Mouse (Mus musculus) embryonic facial prominence, embryonic 13.5 days (tissue): ENCODE results near the gene Tcta. TPM values are rescaled to one million over a fixed set of nuclear protein-coding genes. Genes with fewer than 3 reads are reported as not detected.
"Not testable (repeated sequence)": the region's sequence is repeated elsewhere in the genome, so short reads cannot be mapped to it uniquely, and the experiment has no call there.

Experiments used
- ATAC-seq: fragments of 200-750 bp; cut with Nextera tagmentation; 2 replicates; pipeline ENCODE4 v1.8.0; 2017; ENCODE audit warnings: low read depth; ENCODE audit not compliant: insufficient number of reproducible peaks, insufficient read depth, low FRiP score, low TSS enrichment
- H3K27ac ChIP-seq: fragments of 300-500 bp; sonication (generic); 2 replicates; pipeline ENCODE4 v1.5.1; 2015; ENCODE audit warnings: moderate library complexity, mild to moderate bottlenecking, inconsistent platforms
- H3K27me3 ChIP-seq: fragments of 300-500 bp; sonication (generic); 2 replicates; pipeline ENCODE4 v1.6.1; 2015; ENCODE audit warnings: mild to moderate bottlenecking, inconsistent platforms
- H3K36me3 ChIP-seq: fragments of 300-500 bp; sonication (generic); 2 replicates; pipeline ENCODE4 v1.6.1; 2015; ENCODE audit warnings: mild to moderate bottlenecking, inconsistent platforms
- H3K4me1 ChIP-seq: fragments of 300-500 bp; sonication (generic); 2 replicates; pipeline ENCODE4 v1.6.1; 2015; ENCODE audit warnings: inconsistent platforms
- H3K4me2 ChIP-seq: fragments of 300-500 bp; sonication (generic); 2 replicates; pipeline ENCODE4 v1.6.1; 2015; ENCODE audit warnings: moderate library complexity, mild to moderate bottlenecking, inconsistent platforms
- H3K4me3 ChIP-seq: fragments of 300-500 bp; sonication (generic); 2 replicates; pipeline ENCODE4 v1.5.1; 2015; ENCODE audit warnings: mild to moderate bottlenecking, inconsistent platforms
- H3K9ac ChIP-seq: fragments of 300-500 bp; sonication (generic); 2 replicates; pipeline ENCODE4 v1.6.1; 2015; ENCODE audit warnings: mild to moderate bottlenecking, inconsistent platforms
- H3K9me3 ChIP-seq: fragments of 300-500 bp; sonication (generic); 2 replicates; pipeline ENCODE4 v1.6.1; 2016; ENCODE audit warnings: inconsistent platforms
- WGBS: fragments of 180-500 bp; shearing (Covaris S2); methylation state at CpG from one replicate; pipeline ENCODE4 v1.1.7; 2015; ENCODE audit warnings: mixed read lengths; 5-methylcytosine and 5-hydroxymethylcytosine counted together
- polyA plus RNA-seq: library from polyadenylated mRNA; unstranded; fragments of >200 nt; fragmentation: Nextera tagmentation; extraction: Ambion mirVana; gene quantifications from 2 replicates; pipeline ENCODE4 v1.2.1, GENCODE M21; 2015

Tcta gene
- polyA plus RNA-seq, 1 experiment from 2014 or later, result 31.5 TPM

- H3K36me3 ChIP-seq, result peaks cover 16% of the 10 kb centered on the region
- H3K4me3 ChIP-seq, result peak overlapping the region; percentile 79
- peaks cover 26% of the 10 kb centered on the region for H3K4me1 ChIP-seq
- peak overlapping the region; percentile 98 for H3K27ac ChIP-seq
- H3K27me3 ChIP-seq, result no peaks in the 10 kb centered on the region
- H3K9ac ChIP-seq, result peak overlapping the region; percentile 94
- WGBS, result 64% methylated on average over 10 of the region's 10 CpGs
- H3K4me2 ChIP-seq, result peak overlapping the region; percentile 86
- H3K9me3 ChIP-seq, result no peaks in the 10 kb centered on the region
- no peak for ATAC-seq
These were observed 34.5 kb upstream of the Tcta start for GRCm38 (mm10) chr9:108340258-108341138.

- Histone ChIP-seq H3K4me1 (peaks cover 26% of the 10 kb centered on the region), H3K27ac (peak overlapping the region; percentile 98), H3K9me3 (no peaks in the 10 kb centered on the region), H3K9ac (peak overlapping the region; percentile 94), H3K27me3 (no peaks in the 10 kb centered on the region), H3K4me3 (peak overlapping the region; percentile 79), H3K36me3 (peaks cover 23% of the 10 kb centered on the region), H3K4me2 (peak overlapping the region; percentile 86)
- no peak for ATAC-seq
- 9% methylated on average over 20 of the region's 20 CpGs for WGBS
These were observed 33.9 kb upstream of the Tcta start for GRCm38 (mm10) chr9:108339886-108340257.

GRCm38 (mm10) chr9:108338886-108339781 is 33.2 kb upstream of the Tcta start, which contains the start of gene Gpx1:
Gene Gpx1, plus strand, starts transcription at chr9:108338903.
- H3K4me2 ChIP-seq, result peak within 1 kb of the TSS; percentile 86
- H3K27me3 ChIP-seq, result no peaks in the 10 kb centered on the region
- peaks cover 26% of the 10 kb centered on the region for H3K4me1 ChIP-seq
- peaks cover 30% of the 10 kb centered on the region for H3K36me3 ChIP-seq
- 0% methylated on average over 49 of the region's 49 CpGs for WGBS
- H3K9me3 ChIP-seq, result no peaks in the 10 kb centered on the region
- peak; percentile 93 for ATAC-seq
- peak within 1 kb of the TSS; percentile 98 for H3K27ac ChIP-seq
- peak within 1 kb of the TSS; percentile 79 for H3K4me3 ChIP-seq
- H3K9ac ChIP-seq, result peak within 1 kb of the TSS; percentile 94

- WGBS, result 14% methylated on average over 6 of the region's 6 CpGs
- peak overlapping the region; percentile 94 for H3K9ac ChIP-seq
These were observed 32.6 kb upstream of the Tcta start for GRCm38 (mm10) chr9:108338551-108338885.

DNA sequence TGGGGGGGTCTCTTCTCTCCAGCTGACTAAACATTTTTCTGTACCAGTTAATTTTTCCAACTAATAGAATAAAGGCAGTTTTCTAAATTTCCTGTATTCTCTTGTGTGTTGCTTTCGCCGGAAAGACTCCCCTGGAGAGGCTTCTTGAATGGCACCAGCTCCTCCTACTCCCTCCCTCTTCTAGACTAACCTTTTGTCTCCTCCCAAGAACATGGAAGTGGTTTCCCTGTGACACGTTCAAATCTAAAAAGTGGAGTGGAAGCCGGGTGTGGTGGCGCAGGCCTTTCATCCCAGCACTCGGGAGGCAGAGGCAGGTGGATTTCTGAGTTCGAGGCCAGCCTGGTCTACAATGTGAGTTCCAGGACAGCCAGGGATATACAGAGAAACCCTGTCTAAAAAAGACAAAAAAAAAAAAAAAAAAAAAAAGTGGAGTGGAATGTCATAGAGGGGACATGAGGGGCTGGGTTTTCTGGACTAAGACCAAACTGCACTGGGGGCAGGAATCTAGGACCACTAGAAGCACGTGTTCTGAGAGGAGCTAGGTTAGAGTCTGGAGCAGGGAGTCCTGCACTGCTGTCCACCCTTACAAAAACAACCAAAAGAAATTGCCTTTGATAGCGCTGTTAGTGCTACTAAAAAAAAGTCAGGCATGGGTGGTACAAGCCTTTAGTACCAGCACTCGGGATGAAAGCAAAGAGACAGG is 32.0 kb upstream of the Tcta start:
- Histone ChIP-seq H3K36me3 (peaks cover 41% of the 10 kb centered on the region), H3K27me3 (no peaks in the 10 kb centered on the region), H3K4me1 (peaks cover 26% of the 10 kb centered on the region), H3K9me3 (no peaks in the 10 kb centered on the region), H3K4me2 (peak overlapping the region; percentile 86), H3K9ac (peak overlapping the region; percentile 94; the same call in 1 of the 2 replicates), H3K4me3 (peak overlapping the region; percentile 79; the same call in 1 of the 2 replicates), H3K27ac (peak overlapping the region; percentile 98)
- ATAC-seq, result no peak
- WGBS, result 64% methylated on average over 10 of the region's 10 CpGs

More at GRCm38 (mm10) chr9:108338551-108338885, 32.6 kb upstream of the Tcta start:
- peak overlapping the region; percentile 86 for H3K4me2 ChIP-seq
- H3K27me3 ChIP-seq, result no peaks in the 10 kb centered on the region
- no peaks in the 10 kb centered on the region for H3K9me3 ChIP-seq
- H3K27ac ChIP-seq, result peak overlapping the region; percentile 98
- peaks cover 26% of the 10 kb centered on the region for H3K4me1 ChIP-seq
- H3K4me3 ChIP-seq, result peak overlapping the region; percentile 79
- ATAC-seq, result no peak; the same call in 1 of the 2 replicates
- H3K36me3 ChIP-seq, result peaks cover 36% of the 10 kb centered on the region

DNA sequence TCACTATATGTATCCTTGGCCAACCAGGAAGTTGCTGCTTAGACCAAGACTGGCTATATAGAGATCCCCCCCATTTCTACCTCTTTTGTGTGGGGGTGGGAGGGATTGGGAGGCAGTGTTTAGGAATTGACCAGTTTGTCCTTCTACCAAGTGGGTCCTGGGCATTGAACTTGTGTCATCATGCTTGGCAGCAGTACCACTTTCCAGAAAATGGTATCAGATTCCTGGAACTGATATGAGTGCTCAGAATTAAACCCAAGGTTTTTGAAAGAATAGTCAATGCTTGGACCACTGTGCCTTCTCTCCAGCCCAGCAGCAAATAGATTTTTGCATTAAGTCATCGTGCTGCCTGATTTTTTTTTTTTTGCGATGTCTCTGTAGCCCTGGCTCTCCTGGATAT is 19.9 kb upstream of the Tcta start:
- no peak overlapping the region for H3K4me2 ChIP-seq
- H3K4me1 ChIP-seq, result no peaks in the 10 kb centered on the region
- H3K9ac ChIP-seq, result no peak overlapping the region
- peaks cover 53% of the 10 kb centered on the region for H3K36me3 ChIP-seq
- H3K27me3 ChIP-seq, result no peaks in the 10 kb centered on the region
- 98% methylated on average over 2 of the region's 2 CpGs for WGBS
- H3K4me3 ChIP-seq, result no peak overlapping the region
- no peak for ATAC-seq
- no peak overlapping the region for H3K27ac ChIP-seq
- no peaks in the 10 kb centered on the region for H3K9me3 ChIP-seq

DNA sequence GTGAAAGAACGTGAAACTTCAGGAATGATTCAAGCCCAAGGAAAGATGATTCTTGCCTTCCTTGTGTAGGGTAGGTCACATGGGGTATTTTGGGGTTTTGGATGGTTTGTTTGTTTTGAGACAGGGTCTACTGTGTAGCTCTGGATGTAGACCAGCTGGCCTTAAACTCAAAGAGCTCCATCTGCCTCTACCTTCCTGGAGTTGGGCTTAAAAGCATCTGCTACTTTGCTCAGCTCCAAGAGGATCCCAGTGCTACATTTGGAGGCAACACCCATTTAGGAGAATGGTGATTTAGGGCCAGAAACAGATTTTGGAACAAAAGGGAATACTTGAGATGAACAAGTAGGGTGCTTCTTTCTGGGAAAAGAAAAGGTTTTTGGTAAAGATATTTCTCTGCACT is 18.8 kb upstream of the Tcta start:
- Histone ChIP-seq H3K4me3 (no peak overlapping the region), H3K4me2 (no peak overlapping the region), H3K9ac (no peak overlapping the region), H3K27me3 (no peaks in the 10 kb centered on the region), H3K27ac (no peak overlapping the region), H3K36me3 (peaks cover 46% of the 10 kb centered on the region), H3K9me3 (no peaks in the 10 kb centered on the region), H3K4me1 (no peaks in the 10 kb centered on the region)
- no peak for ATAC-seq
- WGBS, result 87% methylated on average over 1 of the region's 1 CpGs

GRCm38 (mm10) chr9:108322054-108322453 is 16.1 kb upstream of the Tcta start:
- 77% methylated on average over 7 of the region's 7 CpGs for WGBS
- H3K36me3 ChIP-seq, result peaks cover 34% of the 10 kb centered on the region

DNA sequence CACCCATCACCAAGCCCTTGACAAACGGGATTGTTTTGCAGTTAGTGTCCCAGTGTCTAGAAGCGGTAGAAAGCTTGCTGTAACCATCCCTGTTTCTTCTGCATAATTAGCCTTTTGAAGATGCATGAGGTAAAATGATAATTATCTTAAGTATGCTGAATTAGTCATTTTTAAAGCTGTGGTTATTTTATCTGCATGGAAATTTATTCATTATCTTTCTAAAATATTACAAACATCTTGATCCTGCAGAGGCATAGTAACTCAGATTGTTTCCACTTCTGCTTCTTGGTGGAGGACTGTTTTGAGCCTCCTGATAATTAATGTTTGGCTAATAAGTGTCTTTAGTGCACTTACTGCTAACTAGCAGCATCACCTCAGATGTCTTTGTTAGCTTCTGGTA is 12.5 kb upstream of the Tcta start:
- Histone ChIP-seq H3K27me3 (no peaks in the 10 kb centered on the region), H3K4me2 (no peak overlapping the region), H3K36me3 (peaks cover 38% of the 10 kb centered on the region), H3K9ac (no peak overlapping the region), H3K4me1 (no peaks in the 10 kb centered on the region), H3K9me3 (no peaks in the 10 kb centered on the region), H3K27ac (no peak overlapping the region), H3K4me3 (no peak overlapping the region)
- WGBS, result 82% methylated on average over 2 of the region's 2 CpGs
- ATAC-seq, result no peak

More at GRCm38 (mm10) chr9:108322054-108322453, 16.1 kb upstream of the Tcta start:
- H3K4me3 ChIP-seq, ATAC-seq, H3K9ac ChIP-seq, H3K9me3 ChIP-seq, H3K27ac ChIP-seq, H3K4me2 ChIP-seq, H3K27me3 ChIP-seq, H3K4me1 ChIP-seq: not testable (repeated sequence)

DNA sequence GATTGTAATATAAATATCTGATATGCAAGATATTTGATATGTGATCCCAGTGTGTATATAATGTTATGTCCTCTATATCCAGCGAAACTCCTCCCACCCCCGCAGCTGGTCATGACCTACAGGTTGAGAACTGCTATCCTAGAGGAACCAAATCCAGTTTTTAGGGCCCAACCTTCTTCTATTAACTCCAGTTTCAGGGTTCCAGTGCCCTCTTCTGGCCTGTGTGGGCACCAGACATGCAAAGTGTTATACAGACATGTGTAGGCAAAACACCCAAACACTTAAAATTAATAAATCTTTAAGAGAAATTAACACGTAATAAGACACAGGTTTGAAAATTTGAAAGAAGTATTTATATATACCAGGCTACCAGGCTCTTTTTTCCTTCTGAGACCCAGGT is 11.6 kb upstream of the Tcta start:
- Histone ChIP-seq H3K9me3 (no peaks in the 10 kb centered on the region), H3K9ac (no peak overlapping the region), H3K4me2 (no peak overlapping the region), H3K27me3 (no peaks in the 10 kb centered on the region), H3K4me3 (no peak overlapping the region), H3K36me3 (peaks cover 35% of the 10 kb centered on the region), H3K4me1 (no peaks in the 10 kb centered on the region), H3K27ac (no peak overlapping the region)
- 94% methylated on average over 3 of the region's 3 CpGs for WGBS
- no peak for ATAC-seq

DNA sequence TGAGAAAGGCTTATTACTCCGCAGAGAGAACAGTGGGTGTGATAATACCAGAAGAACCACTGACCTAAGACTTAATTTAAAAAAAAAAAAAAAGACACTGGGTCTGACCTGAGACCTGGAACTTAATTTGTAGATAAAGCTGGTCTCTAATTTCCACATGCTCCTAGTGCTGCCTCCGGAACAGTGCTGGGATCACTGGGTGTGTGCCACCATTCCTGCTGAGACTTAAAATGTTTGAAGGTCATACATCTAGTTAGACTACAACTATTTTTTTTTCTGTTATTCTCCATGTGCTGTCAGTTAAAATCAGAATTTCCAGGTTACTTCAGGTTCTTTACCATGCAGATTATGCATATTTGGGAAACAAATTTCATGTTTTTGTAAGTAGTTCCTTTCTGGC is 2.2 kb upstream of the Tcta start:
- Histone ChIP-seq H3K27me3 (no peaks in the 10 kb centered on the region), H3K36me3 (peaks cover 11% of the 10 kb centered on the region), H3K4me3 (peak overlapping the region; percentile 94), H3K9ac (peak overlapping the region; percentile 67), H3K9me3 (no peaks in the 10 kb centered on the region), H3K4me1 (peaks cover 27% of the 10 kb centered on the region), H3K4me2 (peak overlapping the region; percentile 86), H3K27ac (no peak overlapping the region)
- 55% methylated on average over 2 of the region's 2 CpGs for WGBS
- ATAC-seq, result no peak
